Mouse (Mus musculus) intestine, embryonic 14.5 days (tissue): Measurements from ENCODE around the gene Kank1. TPM values are rescaled to one million over a fixed set of nuclear protein-coding genes. Genes with fewer than 3 reads are reported as not detected.

ENCODE experiments used
- ATAC-seq: fragments of 200-750 bp; cut with Nextera tagmentation; replicated peaks from 2 replicates; pipeline ENCODE4 v1.8.0; 2017; ENCODE audit warnings: low read depth, moderate number of reproducible peaks, moderate TSS enrichment, moderate library complexity; ENCODE audit not compliant: low FRiP score, low TSS enrichment
- DNase-seq: peaks from one replicate; pipeline ENCODE4 v3.0.0-alpha.2; 2018; ENCODE audit warnings: low spot score
- H3K27ac ChIP-seq: fragments of 300-500 bp; sonication (generic); 2 replicates; pipeline ENCODE4 v1.5.1; 2014; ENCODE audit warnings: low read depth, mild to moderate bottlenecking, control low read depth
- H3K27me3 ChIP-seq: fragments of 300-500 bp; sonication (generic); replicated peaks from 2 replicates; pipeline ENCODE4 v1.6.1; 2014; ENCODE audit warnings: low read length, control low read depth; ENCODE audit not compliant: control insufficient read depth, insufficient read depth
- H3K36me3 ChIP-seq: fragments of 300-500 bp; sonication (generic); 2 replicates; pipeline ENCODE4 v1.6.1; 2014; ENCODE audit warnings: low read length, control low read depth; ENCODE audit not compliant: control insufficient read depth, insufficient read depth
- H3K4me1 ChIP-seq: fragments of 300-500 bp; sonication (generic); replicated peaks from 2 replicates; pipeline ENCODE4 v1.6.1; 2014; ENCODE audit warnings: low read length, control low read depth, mixed read lengths; ENCODE audit not compliant: control insufficient read depth, insufficient read depth
- H3K4me2 ChIP-seq: fragments of 300-500 bp; sonication (generic); 2 replicates; pipeline ENCODE4 v1.6.1; 2014; ENCODE audit warnings: low read length
- H3K4me3 ChIP-seq: fragments of 300-500 bp; sonication (generic); 2 replicates; pipeline ENCODE4 v1.5.1; 2014; ENCODE audit warnings: low read depth, low read length, control low read depth, mixed read lengths
- H3K9ac ChIP-seq: fragments of 300-500 bp; sonication (generic); 2 replicates; pipeline ENCODE4 v1.6.1; 2014; ENCODE audit warnings: mild to moderate bottlenecking, low read length
- H3K9me3 ChIP-seq: fragments of 300-500 bp; sonication (generic); 2 replicates; pipeline ENCODE4 v1.6.1; 2016; ENCODE audit warnings: low read length, control low read depth; ENCODE audit not compliant: control insufficient read depth
- WGBS: fragments of 180-500 bp; shearing (Covaris S2); extraction: QIAGEN DNeasy Blood & Tissue Kit; methylation state at CpG from one replicate; pipeline ENCODE4 v1.1.7; 2014; 5-methylcytosine and 5-hydroxymethylcytosine counted together
- polyA plus RNA-seq: library from polyadenylated mRNA; unstranded; fragments of >200 nt; fragmentation: Nextera tagmentation; extraction: Ambion mirVana; gene quantifications from 2 replicates; pipeline ENCODE4 v1.2.1, GENCODE M21; 2014

Kank1 gene
- polyA plus RNA-seq, 1 experiment from 2014 or later: 17.7 TPM

DNA sequence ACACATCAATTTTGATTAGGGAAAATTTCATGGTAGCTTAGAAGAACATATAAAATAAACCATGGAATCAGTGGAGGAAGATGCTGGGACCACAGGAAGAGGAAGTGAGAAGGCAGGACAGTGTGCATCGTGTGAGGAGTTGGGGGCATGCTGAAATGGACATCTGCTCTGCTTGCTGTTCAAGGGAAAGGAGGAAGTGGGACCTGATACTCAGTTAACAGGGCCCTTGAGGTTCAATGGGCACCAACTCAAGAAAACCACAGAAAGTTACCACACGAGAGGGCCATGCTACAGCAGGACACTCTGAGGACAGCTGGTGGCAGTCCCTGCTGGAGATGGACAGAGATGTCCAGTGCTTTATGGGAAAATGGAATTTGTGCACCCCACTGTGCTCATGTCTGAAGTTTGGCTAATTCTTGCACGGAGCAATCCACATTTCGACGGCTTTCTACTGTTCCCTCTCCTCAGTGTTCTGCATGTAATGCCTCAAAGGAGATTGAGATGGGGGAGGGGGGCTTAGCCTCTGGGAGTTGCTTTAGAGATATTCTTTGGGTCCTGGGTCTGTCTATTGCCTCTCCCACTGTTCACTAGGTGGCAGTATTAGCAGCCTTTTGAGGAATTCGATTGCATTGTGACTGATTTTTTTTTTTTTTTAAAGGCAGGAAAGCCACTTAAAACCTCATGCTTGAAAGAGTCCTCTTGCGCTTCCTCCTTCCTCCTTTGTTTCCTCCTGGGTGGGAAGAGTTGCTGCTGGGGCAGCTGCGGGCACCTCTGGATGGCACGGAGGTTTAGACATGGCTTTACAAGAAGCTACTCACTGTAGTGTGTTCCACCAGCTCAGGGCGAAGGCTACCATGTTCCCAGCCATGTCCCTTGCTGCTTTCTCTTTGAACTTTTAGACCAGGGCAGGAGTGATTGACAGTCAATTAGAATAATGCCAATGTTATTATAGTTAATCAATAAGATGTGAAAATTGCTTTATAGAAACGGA is 104.2 kb downstream of the Kank1 start:
- no peak overlapping the region for H3K4me2 ChIP-seq
- peaks cover 10% of the 10 kb centered on the region for H3K4me1 ChIP-seq
- no peak for ATAC-seq
- no peak for DNase-seq
- H3K36me3 ChIP-seq: no peaks in the 10 kb centered on the region
- no peaks in the 10 kb centered on the region for H3K27me3 ChIP-seq
- H3K9me3 ChIP-seq: no peaks in the 10 kb centered on the region
- no peak overlapping the region for H3K27ac ChIP-seq
- 50% methylated on average over 11 of the region's 11 CpGs for WGBS
- H3K9ac ChIP-seq: no peak overlapping the region
- H3K4me3 ChIP-seq: no peak overlapping the region

DNA sequence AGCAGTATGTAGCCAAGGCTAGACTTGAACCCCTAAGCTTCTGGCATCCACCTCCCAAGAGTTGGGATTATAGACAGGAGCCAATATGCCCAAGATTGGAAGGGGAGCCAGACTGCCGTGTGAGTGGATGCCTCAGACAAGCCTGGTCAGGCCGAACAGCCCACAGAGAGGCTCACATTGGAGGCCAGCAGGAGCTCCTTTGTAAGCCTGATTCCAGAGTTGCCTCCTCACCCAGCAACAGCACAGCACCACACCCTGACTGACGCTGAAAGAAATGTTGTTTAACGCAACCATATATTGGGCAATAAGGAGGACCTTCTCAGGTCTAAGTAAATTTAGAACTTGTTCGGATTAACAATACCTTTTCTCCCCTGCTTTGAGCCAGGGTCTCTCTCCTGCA is 105.3 kb downstream of the Kank1 start:
- no peak overlapping the region for H3K4me3 ChIP-seq
- H3K9ac ChIP-seq: no peak overlapping the region
- H3K27ac ChIP-seq: no peak overlapping the region
- WGBS: 92% methylated on average over 5 of the region's 5 CpGs
- no peaks in the 10 kb centered on the region for H3K36me3 ChIP-seq
- DNase-seq: no peak
- H3K9me3 ChIP-seq: no peaks in the 10 kb centered on the region
- no peak for ATAC-seq
- peaks cover 10% of the 10 kb centered on the region for H3K4me1 ChIP-seq
- H3K4me2 ChIP-seq: no peak overlapping the region
- no peaks in the 10 kb centered on the region for H3K27me3 ChIP-seq

DNA sequence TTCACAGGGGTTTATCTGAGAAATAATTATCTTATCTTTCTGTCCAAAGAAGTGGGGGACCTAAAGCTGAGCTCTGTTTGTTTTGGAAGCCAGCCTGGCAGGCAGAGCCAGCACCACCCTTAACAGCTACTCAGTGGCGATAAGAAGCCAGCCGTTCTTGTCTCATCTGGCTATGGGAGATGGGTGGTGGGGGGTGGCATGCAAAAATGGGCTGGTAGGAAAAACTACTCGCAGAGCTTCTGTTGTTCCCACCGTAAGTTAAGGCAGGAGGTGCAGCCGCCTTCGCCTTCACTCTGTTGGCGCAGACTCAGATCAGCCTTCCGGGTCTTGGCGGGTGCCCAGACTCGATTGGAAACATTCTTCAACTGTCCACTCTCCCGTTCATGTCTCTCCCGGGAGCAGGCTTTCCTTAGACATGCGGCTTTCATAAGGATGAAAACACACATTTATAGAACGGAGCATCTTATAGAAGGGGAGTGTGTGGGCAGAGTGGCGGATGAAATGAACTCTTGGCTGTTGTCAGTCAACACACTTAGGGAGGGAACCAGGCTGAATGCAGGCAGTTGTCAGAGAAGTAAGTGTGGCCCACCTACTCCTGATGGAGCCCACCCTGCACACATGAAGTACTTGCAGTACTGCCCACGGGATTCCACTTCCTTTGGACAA is 107.0 kb downstream of the Kank1 start:
- Histone ChIP-seq H3K9me3 (no peaks in the 10 kb centered on the region), H3K27me3 (no peaks in the 10 kb centered on the region), H3K4me1 (peaks cover 10% of the 10 kb centered on the region), H3K9ac (no peak overlapping the region), H3K4me3 (no peak overlapping the region), H3K36me3 (no peaks in the 10 kb centered on the region), H3K27ac (no peak overlapping the region), H3K4me2 (peak overlapping the region; percentile 26; the same call in 1 of the 2 replicates)
- DNase-seq (no peak), ATAC-seq (no peak)
- 59% methylated on average over 16 of the region's 16 CpGs for WGBS

DNA sequence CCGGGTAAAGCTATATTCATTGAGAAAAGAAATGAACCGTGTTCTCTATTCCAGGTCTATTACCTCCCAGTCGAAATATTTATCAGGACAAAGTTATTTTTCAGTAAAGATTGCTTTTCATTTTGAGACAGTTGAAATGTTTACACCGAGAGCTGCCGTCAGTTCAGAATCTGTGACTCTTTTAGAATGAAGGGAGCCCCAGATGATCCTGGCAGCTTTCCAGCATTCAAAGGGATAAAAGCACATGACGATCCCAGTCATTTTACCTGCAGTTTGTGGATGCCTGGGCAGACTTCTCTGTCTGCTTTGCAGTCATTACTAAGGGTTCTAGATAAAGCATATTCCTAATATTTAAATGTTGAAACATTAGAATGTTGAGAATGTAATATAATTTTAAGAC is 107.6 kb downstream of the Kank1 start:
- H3K27ac ChIP-seq: no peak overlapping the region
- no peaks in the 10 kb centered on the region for H3K36me3 ChIP-seq
- no peak for ATAC-seq
- DNase-seq: no peak
- no peak overlapping the region for H3K4me3 ChIP-seq
- H3K4me1 ChIP-seq: peaks cover 10% of the 10 kb centered on the region
- H3K9ac ChIP-seq: no peak overlapping the region
- H3K4me2 ChIP-seq: no peak overlapping the region
- H3K9me3 ChIP-seq: no peaks in the 10 kb centered on the region
- H3K27me3 ChIP-seq: no peaks in the 10 kb centered on the region
- WGBS: 37% methylated on average over 6 of the region's 6 CpGs

DNA sequence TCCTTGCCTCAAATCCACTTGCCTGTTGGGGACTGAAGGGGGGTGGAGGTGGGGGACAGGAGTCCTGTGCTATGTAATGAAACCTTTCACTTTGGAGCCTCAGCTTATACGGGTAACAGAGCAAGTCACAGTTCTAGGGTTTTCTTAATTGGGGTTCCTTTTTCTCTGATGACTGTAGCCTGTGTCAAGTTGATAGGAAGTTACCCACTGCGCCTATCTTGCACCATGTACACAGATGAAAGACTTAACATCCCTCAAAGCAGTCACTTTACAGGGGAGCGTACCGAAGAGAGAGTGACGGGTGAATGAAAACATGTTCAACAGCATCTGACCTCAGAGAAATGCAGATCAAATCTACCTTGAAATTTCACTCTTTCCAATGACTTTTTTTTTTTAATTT is 109.2 kb downstream of the Kank1 start:
- WGBS: 92% methylated on average over 5 of the region's 5 CpGs
- H3K4me3 ChIP-seq: no peak overlapping the region
- H3K36me3 ChIP-seq: no peaks in the 10 kb centered on the region
- no peak overlapping the region for H3K27ac ChIP-seq
- no peaks in the 10 kb centered on the region for H3K27me3 ChIP-seq
- ATAC-seq (no peak), DNase-seq (no peak)
- no peak overlapping the region for H3K4me2 ChIP-seq
- H3K9ac ChIP-seq: no peak overlapping the region
- H3K9me3 ChIP-seq: no peaks in the 10 kb centered on the region
- H3K4me1 ChIP-seq: peaks cover 10% of the 10 kb centered on the region

DNA sequence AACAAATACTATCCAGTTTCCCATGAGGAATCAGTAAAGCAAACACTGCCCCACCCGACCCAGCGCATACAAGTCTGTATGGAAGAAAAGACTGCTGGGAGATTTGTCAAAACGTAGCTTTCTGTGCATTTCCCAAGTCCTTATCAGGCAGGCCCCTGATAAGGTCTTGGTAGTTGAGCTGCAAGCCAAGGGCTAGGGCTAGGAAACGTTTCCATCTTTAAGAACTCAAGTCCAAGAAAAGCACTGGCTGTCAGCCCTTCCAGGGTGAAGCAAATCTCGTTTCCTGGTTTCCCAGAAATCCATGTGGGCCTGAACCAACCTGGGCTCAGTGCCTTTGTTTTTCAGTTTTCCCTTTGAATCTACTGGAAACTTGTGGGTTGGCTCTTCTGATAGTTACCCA is 110.7 kb downstream of the Kank1 start:
- H3K9ac ChIP-seq: no peak overlapping the region
- no peak overlapping the region for H3K27ac ChIP-seq
- H3K4me2 ChIP-seq: no peak overlapping the region
- no peak for DNase-seq
- no peaks in the 10 kb centered on the region for H3K9me3 ChIP-seq
- no peaks in the 10 kb centered on the region for H3K27me3 ChIP-seq
- H3K4me1 ChIP-seq: peaks cover 23% of the 10 kb centered on the region
- WGBS: 57% methylated on average over 5 of the region's 5 CpGs
- no peak overlapping the region for H3K4me3 ChIP-seq
- no peaks in the 10 kb centered on the region for H3K36me3 ChIP-seq
- no peak for ATAC-seq

DNA sequence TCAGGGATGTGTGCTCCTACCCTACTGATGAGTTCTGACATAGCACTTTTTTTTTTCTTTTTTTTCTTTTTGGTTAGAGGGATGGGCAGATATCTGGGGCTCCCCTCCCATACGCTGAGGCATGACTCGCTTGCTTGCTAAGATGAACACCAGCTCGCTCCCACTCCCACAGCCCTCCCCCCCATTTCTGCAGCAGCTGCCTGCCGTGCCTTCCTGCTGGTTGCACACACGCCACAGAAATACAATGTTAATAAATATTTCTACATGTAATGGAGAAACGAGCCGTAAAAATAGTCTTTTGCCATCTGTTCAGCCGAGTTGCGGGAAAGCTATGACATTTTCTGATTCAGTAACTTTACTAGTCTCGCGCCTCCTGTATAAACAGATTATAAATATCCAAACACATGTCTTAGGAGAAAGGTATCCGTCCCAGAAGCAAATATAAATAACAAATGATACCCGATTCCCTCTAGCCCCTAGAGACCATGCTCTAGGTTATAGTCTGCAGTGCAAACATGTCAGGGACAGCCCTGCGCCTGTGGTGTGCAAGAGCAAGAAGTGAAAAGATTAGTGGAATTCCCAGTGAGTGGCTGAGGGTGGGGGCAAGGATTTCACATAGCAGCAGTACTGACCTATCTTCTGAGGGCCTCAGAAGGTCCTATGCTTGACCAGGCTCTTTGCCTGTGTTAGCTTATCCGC is 114.6 kb downstream of the Kank1 start:
- Histone ChIP-seq H3K27ac (no peak overlapping the region), H3K27me3 (no peaks in the 10 kb centered on the region), H3K36me3 (no peaks in the 10 kb centered on the region), H3K9ac (no peak overlapping the region), H3K4me3 (no peak overlapping the region), H3K4me1 (peaks cover 16% of the 10 kb centered on the region), H3K4me2 (peak overlapping the region; percentile 28), H3K9me3 (no peaks in the 10 kb centered on the region)
- DNase-seq: no peak
- ATAC-seq: no peak
- 33% methylated on average over 15 of the region's 15 CpGs for WGBS

DNA sequence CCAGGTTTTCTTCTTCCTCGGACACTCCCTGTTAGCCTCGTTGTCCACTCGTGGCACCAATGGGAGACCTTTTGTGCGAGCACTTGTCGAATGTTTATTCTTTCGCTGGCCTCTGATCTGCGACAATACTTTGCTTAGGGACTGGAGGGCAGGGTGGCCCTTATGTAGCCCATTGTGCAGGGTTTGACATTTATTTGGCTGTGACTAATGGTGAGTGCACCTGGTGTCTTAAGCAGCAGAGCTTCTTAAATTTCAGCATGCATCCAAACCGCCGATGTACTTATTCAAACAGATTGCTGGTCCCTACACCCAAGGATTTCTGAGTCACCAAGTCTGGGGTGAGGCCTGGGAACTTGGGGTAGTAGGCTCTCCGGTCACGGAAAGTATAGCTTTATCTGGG is 120.3 kb downstream of the Kank1 start:
- H3K27ac ChIP-seq: no peak overlapping the region
- no peak for DNase-seq
- H3K4me1 ChIP-seq: peaks cover 9% of the 10 kb centered on the region
- no peak overlapping the region for H3K4me3 ChIP-seq
- no peaks in the 10 kb centered on the region for H3K27me3 ChIP-seq
- H3K4me2 ChIP-seq: no peak overlapping the region
- H3K9me3 ChIP-seq: no peaks in the 10 kb centered on the region
- WGBS: 49% methylated on average over 11 of the region's 11 CpGs
- no peaks in the 10 kb centered on the region for H3K36me3 ChIP-seq
- no peak for ATAC-seq
- H3K9ac ChIP-seq: no peak overlapping the region
